Mouse (Mus musculus): ENCODE results near the gene Rnf222. TPM values are rescaled to one million over a fixed set of nuclear protein-coding genes. Genes with fewer than 3 reads are reported as not detected.

Rnf222 gene
- polyA plus RNA-seq, 1 experiment from 2014 or later: not detected

DNA sequence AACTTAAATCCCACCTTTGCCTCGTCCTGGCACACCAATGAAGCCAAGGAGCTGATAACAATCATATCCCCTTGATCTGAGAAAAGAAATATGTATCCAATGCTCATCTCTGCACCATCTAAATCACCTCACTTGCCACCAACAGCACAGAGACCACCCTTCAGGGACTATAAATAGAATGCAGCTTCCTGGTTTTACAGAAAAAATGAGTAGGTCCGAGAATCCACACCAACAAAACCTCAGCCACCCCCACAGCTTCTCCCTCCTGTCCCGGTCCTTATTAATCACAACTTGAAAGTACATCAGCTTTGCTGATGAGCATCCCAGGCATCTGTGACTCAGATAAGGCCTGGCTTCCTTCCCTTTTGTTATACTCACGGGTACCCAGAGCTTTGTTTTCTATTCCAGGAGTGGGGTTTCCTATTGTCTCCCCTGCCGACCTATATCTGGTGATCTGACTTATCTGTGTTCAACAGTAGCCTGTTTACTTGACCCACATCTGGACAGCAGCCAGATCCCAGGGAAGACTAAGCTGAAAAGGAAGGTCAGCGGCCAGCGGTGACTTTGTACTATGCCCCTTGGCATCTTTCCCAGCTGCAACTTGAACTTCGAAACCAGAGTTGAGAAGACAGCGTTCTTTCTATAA is 23.7 kb upstream of the Rnf222 start:
- Histone ChIP-seq H3K4me3 (no peak overlapping the region), H3K27me3 (replicated peaks) (no peaks in the 10 kb centered on the region), H3K9me3 (no peaks in the 10 kb centered on the region), H3K27ac (no peak overlapping the region), H3K36me3 (replicated peaks) (no peaks in the 10 kb centered on the region), H3K4me1 (no peaks in the 10 kb centered on the region), H3K9ac (no peak overlapping the region), H3K4me2 (no peak overlapping the region)
- 52% methylated on average over 9 of the region's 9 CpGs for WGBS
- no peak for ATAC-seq (replicated peaks)

DNA sequence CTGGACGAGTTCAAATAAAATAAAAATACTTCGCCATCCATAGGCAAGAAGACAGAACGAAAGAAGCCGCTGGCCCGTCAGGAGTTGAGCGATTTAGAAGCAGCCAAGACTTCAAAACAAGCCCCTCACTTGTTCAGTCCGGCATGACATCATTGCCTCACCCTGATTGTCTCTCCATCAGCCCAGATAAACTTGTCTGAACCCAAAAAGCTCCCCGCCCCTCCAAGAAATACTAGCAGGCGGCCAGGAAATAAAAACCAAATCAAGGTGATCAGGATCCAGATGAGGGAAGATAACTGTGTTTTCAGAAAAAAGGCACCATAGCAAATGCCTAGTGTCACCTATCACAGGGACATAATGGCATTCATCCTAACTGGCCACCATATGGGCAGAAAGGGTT is 17.1 kb upstream of the Rnf222 start:
- H3K4me2 ChIP-seq: no peak overlapping the region
- no peak for ATAC-seq (replicated peaks)
- WGBS: 92% methylated on average over 9 of the region's 9 CpGs
- H3K27ac ChIP-seq: no peak overlapping the region
- no peaks in the 10 kb centered on the region for H3K36me3 ChIP-seq (replicated peaks)
- H3K4me1 ChIP-seq: no peaks in the 10 kb centered on the region
- H3K27me3 ChIP-seq (replicated peaks): no peaks in the 10 kb centered on the region
- H3K9ac ChIP-seq: no peak overlapping the region
- H3K4me3 ChIP-seq: no peak overlapping the region
- H3K9me3 ChIP-seq: no peaks in the 10 kb centered on the region

DNA sequence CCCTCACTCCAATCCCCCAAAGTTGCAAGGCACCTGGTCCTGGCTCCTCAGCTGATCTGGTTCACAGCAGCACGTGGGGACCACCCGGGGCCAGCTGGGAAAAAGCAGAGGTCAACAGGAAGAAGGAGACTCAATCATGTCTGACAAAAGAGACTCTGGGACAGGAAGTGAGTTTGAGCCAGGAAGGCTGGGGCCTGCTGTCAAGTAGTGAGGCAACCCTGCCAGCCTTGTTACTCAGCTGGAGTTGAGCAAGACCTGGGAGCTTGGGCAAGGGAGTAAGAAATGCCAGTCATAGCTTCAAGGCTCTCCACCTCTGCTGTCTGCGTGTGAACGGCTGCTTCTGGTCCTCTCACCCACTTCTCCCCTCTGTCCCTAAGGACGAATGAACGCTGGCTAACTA is 16.6 kb upstream of the Rnf222 start, which contains the start of gene Ndel1:
Gene Ndel1, minus strand, starts transcription at position 111 of the 400 bp plus-strand sequence.
- Histone ChIP-seq H3K9me3 (no peaks in the 10 kb centered on the region), H3K9ac (no peak within 1 kb of the TSS), H3K27me3 (replicated peaks) (no peaks in the 10 kb centered on the region), H3K27ac (no peak within 1 kb of the TSS), H3K4me1 (no peaks in the 10 kb centered on the region), H3K4me2 (no peak within 1 kb of the TSS), H3K36me3 (replicated peaks) (no peaks in the 10 kb centered on the region), H3K4me3 (no peak within 1 kb of the TSS)
- 69% methylated on average over 6 of the region's 6 CpGs for WGBS
- ATAC-seq (replicated peaks): no peak

DNA sequence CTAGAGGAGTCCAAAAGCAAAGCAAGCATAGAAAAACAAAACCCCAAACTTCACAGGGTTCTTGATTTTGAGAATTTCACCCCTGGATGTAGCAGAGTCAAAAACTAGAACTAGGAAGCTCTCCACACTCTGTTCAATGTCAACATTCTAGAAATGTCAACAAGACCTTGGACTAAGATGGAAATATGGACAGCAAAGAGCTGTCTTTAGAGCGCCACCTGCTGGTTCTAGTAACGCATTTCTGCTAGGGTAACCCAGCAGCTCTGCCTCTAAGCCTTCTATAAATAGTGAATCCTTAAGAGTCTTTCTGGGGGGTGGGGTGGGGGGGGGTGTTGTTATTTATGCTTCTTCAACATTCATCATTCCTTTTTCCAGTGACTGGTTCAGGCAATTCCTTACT is 13.5 kb upstream of the Rnf222 start:
- Histone ChIP-seq H3K9me3 (no peaks in the 10 kb centered on the region), H3K4me3 (no peak overlapping the region), H3K4me1 (no peaks in the 10 kb centered on the region), H3K36me3 (replicated peaks) (no peaks in the 10 kb centered on the region), H3K4me2 (no peak overlapping the region), H3K27ac (no peak overlapping the region), H3K27me3 (replicated peaks) (no peaks in the 10 kb centered on the region), H3K9ac (no peak overlapping the region)
- WGBS: 2% methylated on average over 2 of the region's 2 CpGs
- no peak for ATAC-seq (replicated peaks)

DNA sequence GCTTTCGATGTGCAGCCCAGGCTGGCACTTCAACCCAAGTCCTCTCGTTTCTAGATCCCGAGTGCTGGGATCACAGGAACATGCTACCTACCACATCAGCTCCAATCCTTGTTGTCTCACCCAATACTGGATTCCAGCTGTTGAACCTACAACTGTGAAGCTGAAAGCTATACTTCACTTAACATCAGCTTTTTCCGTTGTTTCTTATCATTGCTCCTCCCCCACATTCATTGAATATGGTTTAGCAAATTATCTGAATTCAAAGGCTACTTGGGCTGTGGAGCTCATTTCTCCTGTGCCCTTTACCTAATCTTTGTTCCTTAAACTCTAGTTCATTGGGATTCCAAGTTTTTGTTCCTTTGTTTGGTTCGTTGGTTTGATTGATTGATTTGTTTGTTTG is 9.5 kb upstream of the Rnf222 start:
- Histone ChIP-seq H3K27me3 (replicated peaks) (no peaks in the 10 kb centered on the region), H3K4me3 (no peak overlapping the region), H3K4me2 (no peak overlapping the region), H3K36me3 (replicated peaks) (no peaks in the 10 kb centered on the region), H3K27ac (no peak overlapping the region), H3K9me3 (no peaks in the 10 kb centered on the region), H3K4me1 (no peaks in the 10 kb centered on the region), H3K9ac (no peak overlapping the region)
- WGBS: 91% methylated on average over 5 of the region's 5 CpGs
- ATAC-seq (replicated peaks): no peak

DNA sequence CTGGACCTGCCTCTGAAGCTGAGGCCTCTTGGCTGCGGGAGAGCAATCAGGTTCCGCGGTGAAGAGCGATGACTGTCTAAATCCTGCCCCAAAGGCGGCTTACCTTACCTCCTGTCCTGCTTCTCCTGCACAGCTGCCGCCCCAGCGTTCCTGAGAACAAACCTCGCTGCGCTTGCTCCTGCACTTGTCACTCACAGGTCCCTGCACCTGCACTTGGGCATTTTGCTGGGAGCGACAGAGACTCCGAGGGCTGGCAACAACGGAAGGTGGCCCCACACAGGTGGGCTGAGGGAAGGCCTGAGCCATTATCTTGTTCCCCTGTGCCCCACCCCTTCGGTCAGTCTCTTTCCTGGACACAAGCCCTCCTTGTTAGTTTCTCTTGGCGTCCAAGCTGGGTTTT is 6.2 kb upstream of the Rnf222 start:
- WGBS: 24% methylated on average over 14 of the region's 14 CpGs
- no peak for ATAC-seq (replicated peaks)

DNA sequence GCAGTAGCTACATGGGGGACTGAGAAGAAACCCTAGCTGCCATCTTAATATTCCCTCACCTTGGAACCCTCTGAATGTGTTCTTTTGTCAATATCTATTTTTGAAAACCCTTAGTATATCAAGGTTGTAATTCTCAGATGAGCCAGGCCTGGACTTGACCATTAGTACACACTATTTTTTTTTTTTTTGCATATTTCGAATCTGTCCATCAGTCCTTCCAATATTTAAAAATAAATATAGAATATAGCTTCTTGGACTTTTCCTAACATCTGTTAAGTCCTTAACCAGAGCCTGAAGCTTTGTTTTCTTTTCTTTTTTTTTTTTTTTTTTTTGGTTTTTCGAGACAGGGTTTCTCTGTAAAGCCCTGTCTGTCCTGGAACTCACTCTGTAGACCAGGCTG is 4.5 kb upstream of the Rnf222 start:
- Histone ChIP-seq H3K4me1 (no peaks in the 10 kb centered on the region), H3K27ac (no peak overlapping the region)
- 75% methylated on average over 2 of the region's 2 CpGs for WGBS

More for the DNA sequence above, 6.2 kb upstream of the Rnf222 start:
- Histone ChIP-seq H3K4me1 (no peaks in the 10 kb centered on the region), H3K9me3 (no peaks in the 10 kb centered on the region), H3K4me3 (no peak overlapping the region), H3K4me2 (no peak overlapping the region), H3K9ac (no peak overlapping the region), H3K27me3 (replicated peaks) (no peaks in the 10 kb centered on the region), H3K36me3 (replicated peaks) (no peaks in the 10 kb centered on the region), H3K27ac (no peak overlapping the region)

DNA sequence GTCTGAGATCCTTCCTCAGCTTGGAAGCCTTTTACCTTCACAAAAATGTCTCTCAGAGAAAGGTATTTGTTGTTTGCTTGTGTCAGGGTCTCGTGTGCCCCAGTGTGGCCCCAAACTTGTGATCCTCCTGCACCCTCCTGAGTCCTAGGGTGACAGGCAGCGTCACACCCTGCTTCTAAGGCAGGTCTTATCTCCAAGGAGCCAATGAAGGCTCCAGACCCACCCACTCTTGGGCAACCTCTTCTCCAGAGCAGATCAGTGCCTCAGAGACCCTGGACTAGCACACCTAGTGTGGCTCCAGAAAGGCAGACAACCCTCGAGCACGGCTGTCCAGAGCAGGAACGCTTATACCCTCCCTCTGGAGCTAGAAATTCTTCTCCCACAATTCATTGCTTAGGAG is 4.0 kb upstream of the Rnf222 start:
- no peak overlapping the region for H3K4me3 ChIP-seq
- WGBS: 81% methylated on average over 5 of the region's 5 CpGs
- H3K27me3 ChIP-seq (replicated peaks): no peaks in the 10 kb centered on the region
- no peak overlapping the region for H3K4me2 ChIP-seq
- no peaks in the 10 kb centered on the region for H3K4me1 ChIP-seq
- H3K9ac ChIP-seq: no peak overlapping the region
- no peak for ATAC-seq (replicated peaks)
- H3K27ac ChIP-seq: no peak overlapping the region
- no peaks in the 10 kb centered on the region for H3K9me3 ChIP-seq
- H3K36me3 ChIP-seq (replicated peaks): no peaks in the 10 kb centered on the region

More for the DNA sequence above, 4.5 kb upstream of the Rnf222 start:
- Histone ChIP-seq H3K9me3 (no peaks in the 10 kb centered on the region), H3K9ac (no peak overlapping the region), H3K4me3 (no peak overlapping the region), H3K36me3 (replicated peaks) (no peaks in the 10 kb centered on the region), H3K27me3 (replicated peaks) (no peaks in the 10 kb centered on the region), H3K4me2 (no peak overlapping the region)
- no peak for ATAC-seq (replicated peaks)

DNA sequence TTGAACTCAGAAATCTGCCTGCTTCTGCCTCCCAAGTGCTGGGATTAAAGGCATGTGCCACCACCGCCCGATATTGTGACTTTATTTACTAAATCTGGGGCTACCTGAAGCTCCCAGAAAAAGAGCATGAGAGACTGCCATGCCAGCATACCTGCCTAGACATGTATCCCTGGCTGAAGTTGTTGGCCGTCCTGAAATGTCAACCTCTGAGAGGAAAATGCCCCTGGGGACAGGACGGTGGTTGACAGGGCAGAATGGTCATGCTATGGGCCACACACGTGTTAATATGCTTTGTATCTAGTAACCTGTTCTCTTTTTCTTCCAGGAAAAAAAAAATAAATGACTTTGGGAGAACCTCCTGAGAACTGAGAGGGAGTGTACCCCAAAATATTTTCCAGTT is 2.3 kb upstream of the Rnf222 start:
- Histone ChIP-seq H3K27me3 (replicated peaks) (no peaks in the 10 kb centered on the region), H3K4me3 (no peak overlapping the region), H3K4me1 (no peaks in the 10 kb centered on the region), H3K9me3 (no peaks in the 10 kb centered on the region), H3K27ac (no peak overlapping the region), H3K4me2 (no peak overlapping the region), H3K9ac (no peak overlapping the region), H3K36me3 (replicated peaks) (no peaks in the 10 kb centered on the region)
- 82% methylated on average over 5 of the region's 5 CpGs for WGBS
- no peak for ATAC-seq (replicated peaks)

DNA sequence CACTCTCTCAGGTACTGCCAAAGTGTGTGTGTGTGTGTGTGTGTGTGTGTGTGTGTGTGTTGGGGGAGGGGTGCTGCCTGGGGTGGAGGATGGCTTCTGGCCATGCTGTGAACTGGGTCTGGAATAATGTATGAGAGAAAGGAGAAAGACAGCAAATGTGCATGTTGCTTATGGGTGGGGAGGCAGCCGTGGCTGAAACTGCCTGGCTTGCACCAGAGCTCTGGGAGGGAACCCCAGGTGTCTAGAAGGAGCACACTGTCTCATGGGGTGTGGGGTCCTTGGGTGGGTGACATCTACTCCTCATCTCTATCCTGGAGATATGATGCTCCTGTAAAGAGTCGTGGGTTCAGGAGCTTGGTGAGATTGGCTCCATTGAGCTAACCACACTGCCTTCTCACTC is 300 bp downstream of the Rnf222 start:
- ATAC-seq (replicated peaks): no peak
- Histone ChIP-seq H3K4me3 (no peak overlapping the region), H3K9me3 (no peaks in the 10 kb centered on the region), H3K27ac (no peak overlapping the region), H3K36me3 (replicated peaks) (no peaks in the 10 kb centered on the region), H3K4me1 (no peaks in the 10 kb centered on the region), H3K9ac (no peak overlapping the region), H3K27me3 (replicated peaks) (no peaks in the 10 kb centered on the region), H3K4me2 (no peak overlapping the region)
- WGBS: 72% methylated on average over 2 of the region's 2 CpGs

DNA sequence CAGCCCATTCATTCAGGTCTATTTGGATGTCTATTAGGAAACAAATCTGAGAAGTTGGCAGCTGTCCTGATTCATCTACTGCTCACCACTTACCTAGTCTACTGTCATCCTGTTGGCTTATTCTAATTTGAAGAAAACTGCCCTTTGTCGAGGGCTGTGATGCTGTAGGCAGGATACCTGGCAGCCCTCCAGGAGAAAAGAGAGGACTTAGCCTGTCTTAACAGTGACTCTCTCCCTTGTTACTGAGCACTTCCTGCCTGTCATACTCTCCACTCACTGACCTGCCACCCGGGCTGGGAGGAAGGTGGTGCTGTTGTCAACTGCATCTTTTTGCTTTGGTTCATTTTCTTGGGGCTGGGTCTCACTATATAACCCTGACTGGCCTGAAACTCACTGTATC is 2.3 kb downstream of the Rnf222 start:
- ATAC-seq (replicated peaks): no peak
- H3K4me3 ChIP-seq: no peak overlapping the region

DNA sequence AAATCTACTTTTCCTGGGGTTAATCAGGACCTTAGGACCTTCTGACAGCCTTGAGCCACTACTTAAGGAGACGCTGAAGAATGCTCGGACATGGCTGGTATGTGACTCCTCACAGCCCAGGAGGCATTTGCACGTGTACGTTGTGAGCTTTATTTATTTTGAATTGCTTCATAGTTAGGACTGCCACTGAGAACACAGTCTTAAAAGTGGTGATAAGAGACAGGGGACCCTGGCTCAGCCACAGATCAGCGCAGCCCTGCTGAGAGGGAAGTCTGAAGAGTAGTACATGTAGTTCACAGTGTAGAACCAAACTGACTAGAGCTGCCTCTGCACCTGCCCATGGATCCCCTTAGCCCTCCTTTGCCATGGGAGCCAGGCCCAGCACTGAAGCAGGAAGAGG is 3.5 kb downstream of the Rnf222 start:
- Histone ChIP-seq H3K36me3 (replicated peaks) (no peaks in the 10 kb centered on the region), H3K4me3 (no peak overlapping the region), H3K4me2 (no peak overlapping the region), H3K9me3 (no peaks in the 10 kb centered on the region), H3K27me3 (replicated peaks) (no peaks in the 10 kb centered on the region), H3K4me1 (no peaks in the 10 kb centered on the region), H3K9ac (no peak overlapping the region), H3K27ac (no peak overlapping the region)
- no peak for ATAC-seq (replicated peaks)
- 87% methylated on average over 5 of the region's 5 CpGs for WGBS

More for the DNA sequence above, 2.3 kb downstream of the Rnf222 start:
- no peaks in the 10 kb centered on the region for H3K4me1 ChIP-seq
- H3K9me3 ChIP-seq: no peaks in the 10 kb centered on the region
- H3K9ac ChIP-seq: no peak overlapping the region
- H3K27me3 ChIP-seq (replicated peaks): no peaks in the 10 kb centered on the region
- no peak overlapping the region for H3K4me2 ChIP-seq
- WGBS: 53% methylated on average over 2 of the region's 2 CpGs
- no peak overlapping the region for H3K27ac ChIP-seq
- H3K36me3 ChIP-seq (replicated peaks): no peaks in the 10 kb centered on the region

DNA sequence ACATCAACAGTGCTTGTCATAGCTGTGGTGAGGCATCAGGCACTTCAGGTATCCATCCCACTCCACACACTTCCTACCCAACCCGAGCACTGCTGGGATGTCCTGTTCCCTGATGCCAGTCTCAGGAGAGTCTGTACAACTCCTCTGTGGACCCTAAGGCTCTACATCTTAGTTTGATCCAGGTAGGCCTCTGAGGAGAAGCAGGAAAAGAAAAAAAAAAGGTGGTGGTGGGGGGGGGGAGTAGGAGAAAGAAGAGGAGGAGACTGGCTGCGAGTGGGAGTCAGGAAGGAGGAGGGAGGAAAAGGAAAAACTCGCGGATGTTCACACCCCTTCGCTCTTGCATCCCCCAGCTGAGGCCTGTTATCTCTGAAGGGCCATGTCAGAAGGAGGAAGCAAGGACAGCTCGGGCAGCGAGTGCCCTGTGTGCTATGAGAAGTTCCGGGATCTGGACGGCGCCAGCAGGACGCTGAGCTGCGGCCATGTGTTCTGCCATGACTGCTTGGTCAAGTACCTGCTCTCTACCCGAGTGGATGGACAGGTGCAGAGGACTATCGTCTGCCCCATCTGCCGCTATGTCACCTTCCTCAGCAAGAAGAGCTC is 4.0 kb downstream of the Rnf222 start:
- 86% methylated on average over 15 of the region's 15 CpGs for WGBS
- Histone ChIP-seq H3K9me3 (no peaks in the 10 kb centered on the region), H3K27me3 (replicated peaks) (no peaks in the 10 kb centered on the region), H3K27ac (no peak overlapping the region), H3K4me1 (no peaks in the 10 kb centered on the region), H3K4me3 (no peak overlapping the region), H3K4me2 (no peak overlapping the region), H3K36me3 (replicated peaks) (no peaks in the 10 kb centered on the region), H3K9ac (no peak overlapping the region)
- no peak for ATAC-seq (replicated peaks)

Data from midbrain, embryonic 15.5 days (tissue).